Mouse (Mus musculus) adrenal gland, postnatal 4 days (tissue): ENCODE data around the gene Aqp1. TPM values are rescaled to one million over a fixed set of nuclear protein-coding genes. Genes with fewer than 3 reads are reported as not detected.

Experiments
- DNase-seq, 2 experiments: peaks; one replicate each; pipeline ENCODE4 v3.0.0; 2021 to 2022; ENCODE audit warnings: low spot score in 2 of 2, mixed read lengths in 2 of 2
- total RNA-seq, 2 experiments: library from RNA; stranded (reverse); gene quantifications; 2 replicates each; pipeline ENCODE4 v1.2.3; 2021

Aqp1 gene
- total RNA-seq, 2 experiments from 2014 or later: 71.4 to 78.1 TPM

- no peak for DNase-seq
Observed at GRCm38 (mm10) chr6:55356017-55356703, 19.9 kb downstream of the Aqp1 start.

GRCm38 (mm10) chr6:55356976-55357635, 20.9 kb downstream of the Aqp1 start:
- no peak for DNase-seq

- DNase-seq: no peak
Observed at GRCm38 (mm10) chr6:55357636-55358031, 21.4 kb downstream of the Aqp1 start.

- no peak for DNase-seq
Observed at GRCm38 (mm10) chr6:55358731-55359143, 22.5 kb downstream of the Aqp1 start.

- DNase-seq: no peak
Observed at GRCm38 (mm10) chr6:55362663-55363062, 26.4 kb downstream of the Aqp1 start.

GRCm38 (mm10) chr6:55367126-55367525, 30.9 kb downstream of the Aqp1 start:
- no peak for DNase-seq

- DNase-seq: no peak
Observed at GRCm38 (mm10) chr6:55370831-55371230, 34.6 kb downstream of the Aqp1 start.

- DNase-seq: no peak
Observed at GRCm38 (mm10) chr6:55376076-55376475, 39.8 kb downstream of the Aqp1 start, which contains the start of gene Ghrhr. Gene Ghrhr (plus strand): TSS chr6:55376295.

- no peak for DNase-seq
Observed at GRCm38 (mm10) chr6:55376511-55376910, 40.3 kb downstream of the Aqp1 start.

GRCm38 (mm10) chr6:55377461-55377860, 41.2 kb downstream of the Aqp1 start:
- no peak for DNase-seq

- DNase-seq: no peak
Observed at GRCm38 (mm10) chr6:55379641-55380335, 43.6 kb downstream of the Aqp1 start.

- DNase-seq: no peak
Observed at GRCm38 (mm10) chr6:55381966-55382365, 45.7 kb downstream of the Aqp1 start.

GRCm38 (mm10) chr6:55383897-55384296, 47.7 kb downstream of the Aqp1 start:
- peak in 1 of 2 experiments; percentile 50 for DNase-seq

GRCm38 (mm10) chr6:55384356-55384951, 48.2 kb downstream of the Aqp1 start:
- no peak for DNase-seq

- DNase-seq: no peak
Observed at GRCm38 (mm10) chr6:55388546-55389169, 52.4 kb downstream of the Aqp1 start.

- DNase-seq: no peak
Observed at GRCm38 (mm10) chr6:55389321-55389720, 53.1 kb downstream of the Aqp1 start.

- no peak for DNase-seq
Observed at GRCm38 (mm10) chr6:55391814-55392213, 55.6 kb downstream of the Aqp1 start.

GRCm38 (mm10) chr6:55392453-55392852, 56.2 kb downstream of the Aqp1 start:
- peak; percentile 34 to 59 for DNase-seq

- DNase-seq: no peak
Observed at GRCm38 (mm10) chr6:55394854-55395253, 58.6 kb downstream of the Aqp1 start.

- DNase-seq: no peak
Observed at GRCm38 (mm10) chr6:55396176-55396575, 59.9 kb downstream of the Aqp1 start.

GRCm38 (mm10) chr6:55396622-55397041, 60.4 kb downstream of the Aqp1 start:
- peak in 1 of 2 experiments; percentile 18 for DNase-seq
